ENCODE assay signal across 12 mouse cellular contexts in genomic region chr19:24553291-24554075, GRCm38 (mm10). TPM values are rescaled to one million over a fixed set of nuclear protein-coding genes. Genes with fewer than 3 reads are reported as not detected.
DNase-seq lines count a peak whose midpoint lies in the region; ATAC-seq and TF ChIP-seq lines count a peak whose summit lies in the region.
"Had no signal": no experiment of that assay in that cellular context is flagged by ENCODE, and none has a peak within 500 bp of the region (broad histone marks: within the 10 kb centered on the region; RNA-seq: fewer than 3 reads in every experiment).

No protein-coding gene starts in this region.

- H3K27ac ChIP-seq in hindbrain, embryonic 13.5 days: no peak overlapping the region
- H3K27ac ChIP-seq in hindbrain, postnatal 0 days: no peak overlapping the region
- peak overlapping the region; percentile 87 for H3K27ac ChIP-seq in intestine, embryonic 15.5 days
- H3K27ac ChIP-seq: kidney, embryonic 15.5 days; limb, embryonic 10.5 days had no signal

- H3K4me3 ChIP-seq in hindbrain, embryonic 13.5 days: no peak overlapping the region
- H3K4me3 ChIP-seq in hindbrain, postnatal 0 days (ENCODE audit: low read length): no peak overlapping the region
- H3K4me3 ChIP-seq in intestine, embryonic 15.5 days (replicated peaks): no peak overlapping the region
- H3K4me3 ChIP-seq: limb, embryonic 10.5 days had no signal

- peaks cover 24% of the 10 kb centered on the region for H3K4me1 ChIP-seq in hindbrain, embryonic 13.5 days (replicated peaks)
- H3K4me1 ChIP-seq in hindbrain, postnatal 0 days (ENCODE audit: insufficient read depth, low read length): no peaks in the 10 kb centered on the region
- H3K4me1 ChIP-seq in intestine, embryonic 15.5 days (replicated peaks): peaks cover 14% of the 10 kb centered on the region

- 48% methylated on average over 12 of the region's 12 CpGs for WGBS in hindbrain, embryonic 13.5 days
- 52% methylated on average over 12 of the region's 12 CpGs for WGBS in hindbrain, postnatal 0 days
- 53% methylated on average over 12 of the region's 12 CpGs for WGBS in intestine, embryonic 15.5 days

- peaks cover 2% of the 10 kb centered on the region; the same call in 1 of the 2 replicates for H3K9me3 ChIP-seq in hindbrain, embryonic 13.5 days
- H3K9me3 ChIP-seq in hindbrain, postnatal 0 days (ENCODE audit: low read length): no peaks in the 10 kb centered on the region
- no peaks in the 10 kb centered on the region for H3K9me3 ChIP-seq in intestine, embryonic 15.5 days
- H3K9me3 ChIP-seq: limb, embryonic 10.5 days had no signal

- no peak overlapping the region for H3K9ac ChIP-seq in hindbrain, embryonic 13.5 days
- no peak overlapping the region for H3K9ac ChIP-seq in hindbrain, postnatal 0 days (replicated peaks; ENCODE audit: low read length)
- no peak overlapping the region for H3K9ac ChIP-seq in intestine, embryonic 15.5 days
- H3K9ac ChIP-seq: kidney, embryonic 15.5 days had no signal

- TF ChIP-seq CTCF in hindbrain, postnatal 0 days (IDR thresholded peaks at IDR 0.05; ENCODE audit: low read depth): no peak

- intact Hi-C loops in gastrocnemius, postnatal 36 days (cut with DNase I): no loop called here

- peaks cover 42% of the 10 kb centered on the region for H3K27me3 ChIP-seq in hindbrain, embryonic 13.5 days
- no peaks in the 10 kb centered on the region for H3K27me3 ChIP-seq in hindbrain, postnatal 0 days (ENCODE audit: insufficient read depth, low read length)
- H3K27me3 ChIP-seq in intestine, embryonic 15.5 days (replicated peaks): no peaks in the 10 kb centered on the region

- peak; percentile 57 for DNase-seq in cerebellum, adult 9-10 months
- DNase-seq in cerebellum, postnatal 25 days: no peak
- DNase-seq in hindbrain, postnatal 0 days (ENCODE audit: low spot score): no peak
- peak; percentile 21 for DNase-seq in lung, postnatal 10 days
- DNase-seq in gastrocnemius, postnatal 36 days: no peak
- DNase-seq in yolk sac, embryonic 10.5 days (ENCODE audit: low spot score): no peak
- DNase-seq: gastrocnemius, postnatal 25 days; right cerebral cortex, adult 18-20 months had no signal

- ATAC-seq in hindbrain, embryonic 13.5 days (ENCODE audit: low FRiP score): no peak
- ATAC-seq in hindbrain, postnatal 0 days: no peak
- ATAC-seq in intestine, embryonic 15.5 days: no peak

- H3K36me3 ChIP-seq in hindbrain, embryonic 13.5 days: no peaks in the 10 kb centered on the region
- H3K36me3 ChIP-seq in hindbrain, postnatal 0 days (ENCODE audit: insufficient read depth, low read length): no peaks in the 10 kb centered on the region
- H3K36me3 ChIP-seq in intestine, embryonic 15.5 days: no peaks in the 10 kb centered on the region
- H3K36me3 ChIP-seq: kidney, embryonic 15.5 days; limb, embryonic 10.5 days had no signal

- H3K4me2 ChIP-seq in hindbrain, embryonic 13.5 days: 0 out of 2 replicates have a peak overlapping the region, but pooled peaks have one; percentile 10
- H3K4me2 ChIP-seq in hindbrain, postnatal 0 days (ENCODE audit: low read depth, low read length): no peak overlapping the region
- H3K4me2 ChIP-seq in intestine, embryonic 15.5 days (replicated peaks): peak overlapping the region; percentile 91

RNA-seq across cellular contexts. Expression of gene Pip5k1b, which starts 2.2 kb away (rescaled TPM):
- 1.5 and 1.7 TPM in 2 replicates for polyA plus RNA-seq in hindbrain, embryonic 13.5 days (2015; fragmentation: Nextera tagmentation; extraction: Ambion mirVana)
- 2.0 and 4.0 TPM in 2 replicates for total RNA-seq in hindbrain, postnatal 0 days (2014; rRNA removed)
- polyA plus RNA-seq in hindbrain, postnatal 0 days (2015; fragmentation: Nextera tagmentation; extraction: Ambion mirVana): 2.2 and 2.3 TPM in 2 replicates
- polyA plus RNA-seq in intestine, embryonic 15.5 days (2015; fragmentation: Nextera tagmentation; extraction: Ambion mirVana): 17.2 and 18.2 TPM in 2 replicates
- under 1 TPM; 0.44 to 0.46 TPM for total RNA-seq in gastrocnemius, postnatal 36 days (2021)

Comparison
In these comparisons a context has a peak if more than half of its experiments do, and no peak if none do; other contexts are left out.
1. DNase-seq: peak in cerebellum, adult 9-10 months (single experiment) and lung, postnatal 10 days (single experiment); none in cerebellum, postnatal 25 days (0 of 2), hindbrain, postnatal 0 days (single experiment), gastrocnemius, postnatal 36 days (0 of 2) and yolk sac, embryonic 10.5 days (single experiment).